Mouse (Mus musculus): ENCODE measurements around the gene Anxa9.

DNA sequence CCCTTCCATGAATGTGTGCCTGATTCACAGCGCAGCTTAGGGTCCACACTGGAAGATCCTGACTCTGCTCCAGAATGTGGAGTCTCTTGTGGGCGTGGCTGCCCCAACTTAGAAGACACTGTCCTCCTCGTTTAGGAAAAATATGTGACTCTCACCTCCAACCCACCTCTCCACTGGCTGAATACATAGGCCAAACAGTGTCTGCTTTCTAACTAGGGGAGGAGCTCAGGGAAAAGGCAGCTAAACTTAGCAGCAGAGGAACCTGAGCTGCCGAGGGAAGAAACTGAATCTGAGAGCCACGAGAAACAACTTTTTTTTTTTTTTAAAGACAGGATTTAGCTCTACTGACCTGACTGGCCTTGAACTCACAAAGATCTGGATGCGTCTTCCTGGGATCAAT is 31.8 kb downstream of the Anxa9 start:
- TF ChIP-seq CTCF (IDR thresholded peaks at IDR 0.05; ENCODE audit: borderline replicate concordance, insufficient read depth, low read depth, low read length), result no peak
- no peak for TF ChIP-seq POLR2A (IDR thresholded peaks at IDR 0.05; ENCODE audit: borderline replicate concordance, insufficient read depth, low read length)
